Mouse (Mus musculus): Measurements from ENCODE around the gene Coro7.

The Coro7 gene

GRCm38 (mm10) chr16:4649211-4649610 is 30.4 kb downstream of the Coro7 start:
- no peak for DNase-seq (ENCODE audit: extremely low spot score, low spot score)

GRCm38 (mm10) chr16:4648416-4649023 is 31.1 kb downstream of the Coro7 start:
- no peak for DNase-seq (ENCODE audit: extremely low spot score, low spot score)

GRCm38 (mm10) chr16:4647651-4648141 is 31.9 kb downstream of the Coro7 start:
- DNase-seq (ENCODE audit: extremely low spot score, low spot score): no peak

- DNase-seq (ENCODE audit: extremely low spot score, low spot score): no peak
Measured at GRCm38 (mm10) chr16:4646831-4647230, 32.7 kb downstream of the Coro7 start.

GRCm38 (mm10) chr16:4645867-4646266 is 33.7 kb downstream of the Coro7 start:
- no peak for DNase-seq (ENCODE audit: extremely low spot score, low spot score)

- no peak for DNase-seq (ENCODE audit: extremely low spot score, low spot score)
Measured at GRCm38 (mm10) chr16:4643670-4644419, 35.7 kb downstream of the Coro7 start.

GRCm38 (mm10) chr16:4642937-4643336 is 36.6 kb downstream of the Coro7 start:
- no peak for DNase-seq (ENCODE audit: extremely low spot score, low spot score)

- peak; percentile 46 for DNase-seq (ENCODE audit: extremely low spot score, low spot score)
Measured at GRCm38 (mm10) chr16:4642190-4642589, 37.4 kb downstream of the Coro7 start.

GRCm38 (mm10) chr16:4641119-4641838 is 38.3 kb downstream of the Coro7 start:
- DNase-seq (ENCODE audit: extremely low spot score, low spot score): no peak

- no peak for DNase-seq (ENCODE audit: extremely low spot score, low spot score)
Measured at GRCm38 (mm10) chr16:4640267-4641005, 39.1 kb downstream of the Coro7 start.

- DNase-seq (ENCODE audit: extremely low spot score, low spot score): peak; percentile 86
Measured at GRCm38 (mm10) chr16:4639831-4640237, 39.7 kb downstream of the Coro7 start, which contains the start of the genes Vasn and Dnaja3. Vasn (plus strand) TSS chr16:4639941. Dnaja3 (plus strand) TSS chr16:4639989.

GRCm38 (mm10) chr16:4638891-4639390 is 40.6 kb downstream of the Coro7 start:
- DNase-seq (ENCODE audit: extremely low spot score, low spot score): no peak

- no peak for DNase-seq (ENCODE audit: extremely low spot score, low spot score)
Measured at GRCm38 (mm10) chr16:4635760-4636159, 43.8 kb downstream of the Coro7 start.

- no peak for DNase-seq (ENCODE audit: extremely low spot score, low spot score)
Measured at GRCm38 (mm10) chr16:4634681-4635080, 44.9 kb downstream of the Coro7 start.

- DNase-seq (ENCODE audit: extremely low spot score, low spot score): no peak
Measured at GRCm38 (mm10) chr16:4633661-4634060, 45.9 kb downstream of the Coro7 start.

GRCm38 (mm10) chr16:4632050-4632449 is 47.5 kb downstream of the Coro7 start:
- peak; percentile 47 for DNase-seq (ENCODE audit: extremely low spot score, low spot score)

- peak; percentile 90 for DNase-seq (ENCODE audit: extremely low spot score, low spot score)
Measured at GRCm38 (mm10) chr16:4629950-4630349, 49.6 kb downstream of the Coro7 start.

- no peak for DNase-seq (ENCODE audit: extremely low spot score, low spot score)
Measured at GRCm38 (mm10) chr16:4628898-4629419, 50.6 kb downstream of the Coro7 start.

- no peak for DNase-seq (ENCODE audit: extremely low spot score, low spot score)
Measured at GRCm38 (mm10) chr16:4627105-4627504, 52.5 kb downstream of the Coro7 start.

- peak; percentile 93 for DNase-seq (ENCODE audit: extremely low spot score, low spot score)
Measured at GRCm38 (mm10) chr16:4624481-4625110, 55.0 kb downstream of the Coro7 start, which contains the start of gene Pam16. Pam16 (minus strand) TSS chr16:4624988.

All from neural tube, embryonic 10.5 days (tissue).